Mouse (Mus musculus) lung, embryonic 16.5 days (tissue): Measurements from ENCODE around the gene Slc25a17. TPM values are rescaled to one million over a fixed set of nuclear protein-coding genes. Genes with fewer than 3 reads are reported as not detected.

Experiments used
- ATAC-seq: fragments of 200-750 bp; cut with Nextera tagmentation; 2 replicates; pipeline ENCODE4 v1.8.0; 2017; ENCODE audit warnings: low read depth, mild to moderate bottlenecking, moderate library complexity
- H3K27ac ChIP-seq: fragments of 300-500 bp; sonication (generic); 2 replicates; pipeline ENCODE4 v1.5.1; 2014; ENCODE audit warnings: mild to moderate bottlenecking, control low read depth, low read length
- H3K27me3 ChIP-seq: fragments of 300-500 bp; sonication (generic); 2 replicates; pipeline ENCODE4 v1.6.1; 2014; ENCODE audit warnings: low read depth, low read length, mixed read lengths; ENCODE audit not compliant: control insufficient read depth, insufficient read depth
- H3K36me3 ChIP-seq: fragments of 300-500 bp; sonication (generic); 2 replicates; pipeline ENCODE4 v1.6.1; 2014; ENCODE audit warnings: low read length; ENCODE audit not compliant: control insufficient read depth, insufficient read depth
- H3K4me1 ChIP-seq: fragments of 300-500 bp; sonication (generic); replicated peaks from 2 replicates; pipeline ENCODE4 v1.6.1; 2014; ENCODE audit warnings: low read length, mixed read lengths; ENCODE audit not compliant: control insufficient read depth, insufficient read depth
- H3K4me2 ChIP-seq: fragments of 300-500 bp; sonication (generic); 2 replicates; pipeline ENCODE4 v1.6.1; 2014; ENCODE audit warnings: low read depth, low read length, control low read depth
- H3K4me3 ChIP-seq: fragments of 300-500 bp; sonication (generic); 2 replicates; pipeline ENCODE4 v1.5.1; 2014; ENCODE audit warnings: mild to moderate bottlenecking, low read length, control low read depth
- H3K9ac ChIP-seq: fragments of 300-500 bp; sonication (generic); 2 replicates; pipeline ENCODE4 v1.6.1; 2014; ENCODE audit warnings: low read length, control low read depth
- H3K9me3 ChIP-seq: fragments of 300-500 bp; sonication (generic); 2 replicates; pipeline ENCODE4 v1.6.1; 2016; ENCODE audit warnings: low read length; ENCODE audit not compliant: control insufficient read depth
- WGBS: fragments of 180-500 bp; shearing (Covaris S2); extraction: QIAGEN DNeasy Blood & Tissue Kit; methylation state at CpG from one replicate; pipeline ENCODE4 v1.1.7; 2014; 5-methylcytosine and 5-hydroxymethylcytosine counted together
- polyA plus RNA-seq: library from polyadenylated mRNA; unstranded; fragments of >200 nt; fragmentation: Nextera tagmentation; extraction: Ambion mirVana; gene quantifications from 2 replicates; pipeline ENCODE4 v1.2.1, GENCODE M21; 2015

The Slc25a17 gene
- polyA plus RNA-seq, 1 experiment from 2014 or later: 111 TPM

GRCm38 (mm10) chr15:81319462-81319861 lies 41.1 kb downstream of the Slc25a17 start:
- Histone ChIP-seq H3K27ac (no peak overlapping the region), H3K4me1 (no peaks in the 10 kb centered on the region), H3K36me3 (peaks cover 28% of the 10 kb centered on the region), H3K4me2 (no peak overlapping the region), H3K27me3 (no peaks in the 10 kb centered on the region), H3K4me3 (no peak overlapping the region), H3K9me3 (no peaks in the 10 kb centered on the region), H3K9ac (no peak overlapping the region)
- 94% methylated on average over 9 of the region's 9 CpGs for WGBS
- no peak for ATAC-seq

DNA sequence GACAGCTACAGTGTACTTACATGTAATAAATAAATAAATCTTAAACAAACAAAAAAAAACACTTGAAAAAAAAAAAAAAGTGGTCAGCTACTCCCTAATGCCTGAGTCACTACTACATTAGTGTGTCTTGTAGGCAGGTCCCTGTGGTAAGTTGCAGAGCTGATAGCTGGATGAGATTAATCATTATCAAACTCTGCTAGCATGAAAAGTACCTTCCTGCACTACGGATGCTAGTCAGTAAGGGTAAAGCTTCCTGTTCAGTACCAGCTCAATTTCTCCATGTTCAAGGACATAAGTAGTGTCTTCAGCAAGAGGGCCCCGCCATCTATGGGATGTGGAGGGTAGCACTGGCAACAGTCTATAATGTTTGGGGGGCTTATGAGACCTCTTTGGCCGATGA lies 46.7 kb downstream of the Slc25a17 start:
- 82% methylated on average over 3 of the region's 3 CpGs for WGBS

GRCm38 (mm10) chr15:81311026-81311425 lies 49.6 kb downstream of the Slc25a17 start:
- no peak overlapping the region for H3K4me2 ChIP-seq
- no peak overlapping the region for H3K4me3 ChIP-seq
- no peak for ATAC-seq
- H3K9ac ChIP-seq: no peak overlapping the region
- 53% methylated on average over 6 of the region's 6 CpGs for WGBS
- H3K4me1 ChIP-seq: no peaks in the 10 kb centered on the region
- H3K27me3 ChIP-seq: no peaks in the 10 kb centered on the region
- no peak overlapping the region for H3K27ac ChIP-seq
- no peaks in the 10 kb centered on the region for H3K9me3 ChIP-seq
- 0 out of 2 replicates have a peak, but pooled peaks cover under 1% of the 10 kb centered on the region for H3K36me3 ChIP-seq

More for the DNA sequence above, 46.7 kb downstream of the Slc25a17 start:
- ATAC-seq: no peak
- Histone ChIP-seq H3K27ac (no peak overlapping the region), H3K36me3 (peaks cover 10% of the 10 kb centered on the region), H3K9me3 (no peaks in the 10 kb centered on the region), H3K9ac (no peak overlapping the region), H3K27me3 (no peaks in the 10 kb centered on the region), H3K4me1 (no peaks in the 10 kb centered on the region), H3K4me2 (no peak overlapping the region), H3K4me3 (no peak overlapping the region)

GRCm38 (mm10) chr15:81310353-81310752 lies 50.3 kb downstream of the Slc25a17 start:
- no peak overlapping the region for H3K27ac ChIP-seq
- H3K27me3 ChIP-seq: no peaks in the 10 kb centered on the region
- no peak overlapping the region for H3K9ac ChIP-seq
- H3K4me3 ChIP-seq: no peak overlapping the region
- WGBS: 92% methylated on average over 9 of the region's 9 CpGs
- H3K36me3 ChIP-seq: no peaks in the 10 kb centered on the region
- H3K4me1 ChIP-seq: no peaks in the 10 kb centered on the region
- no peaks in the 10 kb centered on the region for H3K9me3 ChIP-seq
- no peak overlapping the region for H3K4me2 ChIP-seq
- no peak for ATAC-seq

DNA sequence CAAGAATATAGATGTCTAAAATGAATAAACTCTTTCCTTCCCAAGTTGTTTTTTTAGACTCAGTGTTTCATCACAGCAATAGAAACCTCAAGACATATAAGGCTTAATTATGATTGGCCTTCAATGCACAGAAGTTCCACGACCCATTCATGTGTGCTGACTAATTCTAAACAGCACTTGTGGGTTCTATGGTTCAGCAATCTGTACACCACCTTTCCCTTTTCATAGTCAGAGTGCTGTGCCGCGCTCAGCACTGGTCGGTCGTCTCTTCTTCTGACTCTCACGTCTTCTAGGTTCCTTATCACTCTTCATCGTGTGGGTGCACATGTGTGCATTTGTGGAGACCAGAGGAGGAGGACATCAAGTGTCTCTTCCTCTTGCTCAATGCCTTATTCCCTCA lies 52.6 kb downstream of the Slc25a17 start:
- no peak overlapping the region for H3K4me2 ChIP-seq
- H3K27ac ChIP-seq: no peak overlapping the region
- H3K4me3 ChIP-seq: no peak overlapping the region
- H3K9me3 ChIP-seq: no peaks in the 10 kb centered on the region
- no peaks in the 10 kb centered on the region for H3K36me3 ChIP-seq
- H3K4me1 ChIP-seq: no peaks in the 10 kb centered on the region
- no peak overlapping the region for H3K9ac ChIP-seq
- WGBS: 89% methylated on average over 7 of the region's 7 CpGs
- no peaks in the 10 kb centered on the region for H3K27me3 ChIP-seq
- no peak for ATAC-seq

GRCm38 (mm10) chr15:81306501-81306900 lies 54.1 kb downstream of the Slc25a17 start:
- no peak overlapping the region for H3K9ac ChIP-seq
- no peak for ATAC-seq
- no peaks in the 10 kb centered on the region for H3K4me1 ChIP-seq
- H3K9me3 ChIP-seq: no peaks in the 10 kb centered on the region
- no peak overlapping the region for H3K27ac ChIP-seq
- 96% methylated on average over 6 of the region's 6 CpGs for WGBS
- no peaks in the 10 kb centered on the region for H3K36me3 ChIP-seq
- H3K4me3 ChIP-seq: no peak overlapping the region
- no peak overlapping the region for H3K4me2 ChIP-seq
- H3K27me3 ChIP-seq: no peaks in the 10 kb centered on the region

GRCm38 (mm10) chr15:81305035-81305434 lies 55.6 kb downstream of the Slc25a17 start:
- H3K9ac ChIP-seq: no peak overlapping the region
- no peak overlapping the region for H3K27ac ChIP-seq
- no peak overlapping the region for H3K4me3 ChIP-seq
- no peaks in the 10 kb centered on the region for H3K4me1 ChIP-seq
- H3K9me3 ChIP-seq: no peaks in the 10 kb centered on the region
- H3K27me3 ChIP-seq: no peaks in the 10 kb centered on the region
- no peaks in the 10 kb centered on the region for H3K36me3 ChIP-seq
- no peak for ATAC-seq
- H3K4me2 ChIP-seq: no peak overlapping the region
- WGBS: 39% methylated on average over 8 of the region's 8 CpGs

DNA sequence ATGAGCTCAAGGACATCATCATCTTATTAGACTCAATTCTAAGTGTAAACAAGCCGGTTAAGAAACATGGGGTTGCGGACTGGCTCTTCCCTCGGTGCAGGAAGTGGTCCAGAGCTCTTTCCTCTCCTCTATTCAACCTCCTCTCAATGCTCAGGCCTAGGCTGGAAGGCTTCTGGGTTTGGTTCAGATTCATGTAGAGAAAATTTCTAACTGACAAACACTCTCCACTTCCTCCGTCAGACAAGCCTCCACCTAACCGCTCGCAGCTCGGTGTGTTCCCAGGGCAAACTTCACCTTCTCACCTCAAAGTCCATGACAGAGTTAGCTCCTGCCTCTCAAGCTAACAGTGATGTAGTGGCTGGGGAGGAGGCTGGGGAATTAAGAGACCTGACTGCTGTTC lies 56.6 kb downstream of the Slc25a17 start:
- H3K9ac ChIP-seq: no peak overlapping the region
- no peak for ATAC-seq
- no peaks in the 10 kb centered on the region for H3K36me3 ChIP-seq
- 84% methylated on average over 7 of the region's 7 CpGs for WGBS
- H3K9me3 ChIP-seq: no peaks in the 10 kb centered on the region
- H3K27me3 ChIP-seq: no peaks in the 10 kb centered on the region
- no peaks in the 10 kb centered on the region for H3K4me1 ChIP-seq
- H3K27ac ChIP-seq: no peak overlapping the region
- H3K4me2 ChIP-seq: no peak overlapping the region
- H3K4me3 ChIP-seq: no peak overlapping the region

- Histone ChIP-seq H3K4me3 (no peak overlapping the region), H3K36me3 (no peaks in the 10 kb centered on the region), H3K27me3 (no peaks in the 10 kb centered on the region), H3K4me1 (no peaks in the 10 kb centered on the region), H3K9me3 (no peaks in the 10 kb centered on the region), H3K27ac (no peak overlapping the region), H3K4me2 (no peak overlapping the region), H3K9ac (no peak overlapping the region)
- 51% methylated on average over 13 of the region's 13 CpGs for WGBS
- peak; percentile 67 for ATAC-seq
Measured at GRCm38 (mm10) chr15:81302151-81302808, 58.3 kb downstream of the Slc25a17 start.
